Mouse (Mus musculus): Measurements from ENCODE around the gene Ppp4c. TPM values are rescaled to one million over a fixed set of nuclear protein-coding genes. Genes with fewer than 3 reads are reported as not detected.

The Ppp4c gene
- total RNA-seq, 2 experiments from 2014 or later, result 81.0 to 86.5 TPM

- DNase-seq, result peak; percentile 90 to 94
Measured at GRCm38 (mm10) chr7:126759050-126759671, 33.1 kb downstream of the Ppp4c start, which contains the start of gene Mapk3. TSS of gene Mapk3 (plus strand) at chr7:126759601.

GRCm38 (mm10) chr7:126758539-126758938 lies 33.8 kb downstream of the Ppp4c start:
- no peak for DNase-seq

GRCm38 (mm10) chr7:126754866-126755265 lies 37.4 kb downstream of the Ppp4c start:
- DNase-seq, result peak; percentile 78 to 86

GRCm38 (mm10) chr7:126749582-126750343 lies 42.5 kb downstream of the Ppp4c start:
- DNase-seq, result no peak

GRCm38 (mm10) chr7:126748824-126749223 lies 43.5 kb downstream of the Ppp4c start:
- no peak for DNase-seq

- no peak for DNase-seq
Measured at GRCm38 (mm10) chr7:126746798-126747197, 45.5 kb downstream of the Ppp4c start.

- DNase-seq, result no peak
Measured at GRCm38 (mm10) chr7:126746066-126746465, 46.2 kb downstream of the Ppp4c start.

GRCm38 (mm10) chr7:126741964-126742482 lies 50.3 kb downstream of the Ppp4c start:
- DNase-seq, result no peak

GRCm38 (mm10) chr7:126741452-126741851 lies 50.8 kb downstream of the Ppp4c start:
- no peak for DNase-seq

- no peak for DNase-seq
Measured at GRCm38 (mm10) chr7:126740977-126741376, 51.3 kb downstream of the Ppp4c start.

- no peak for DNase-seq
Measured at GRCm38 (mm10) chr7:126740132-126740735, 52.1 kb downstream of the Ppp4c start.

GRCm38 (mm10) chr7:126739551-126739950 lies 52.7 kb downstream of the Ppp4c start:
- DNase-seq, result no peak

GRCm38 (mm10) chr7:126736122-126736521 lies 56.2 kb downstream of the Ppp4c start:
- DNase-seq, result no peak

Other genes starting within 250 kb of the Ppp4c start
- gene Eif3c, start 226.1 kb downstream of the Ppp4c start, total RNA-seq (2021), result 100 to 1,000 TPM; 243 to 301 TPM
- 1 to 10 TPM; 1.5 TPM for gene Apobr, start 207.6 kb downstream of the Ppp4c start, total RNA-seq (2021)
- gene Cln3, start 206.7 kb downstream of the Ppp4c start, total RNA-seq (2021), result 10 to 100 TPM; 34.8 to 40.0 TPM
- not detected for gene Il27, start 197.6 kb downstream of the Ppp4c start, total RNA-seq (2021)
- 10 to 100 TPM; 20.8 to 27.0 TPM for gene Nupr1, start 161.6 kb downstream of the Ppp4c start, total RNA-seq (2021)
- gene Sgf29, start 143.2 kb downstream of the Ppp4c start, total RNA-seq (2021), result 10 to 100 TPM; 39.0 to 41.7 TPM
- 10 to 100 TPM; 34.1 to 52.7 TPM for gene Sult1a1, start 116.1 kb downstream of the Ppp4c start, total RNA-seq (2021)
- gene Bola2, start 97.1 kb downstream of the Ppp4c start, total RNA-seq (2021), result 10 to 100 TPM; 94.8 to 98.1 TPM
- 10 to 100 TPM in 1 of 2 experiments, 1 to 10 TPM in 1; 8.7 to 14.8 TPM for gene Slx1b, start 96.7 kb downstream of the Ppp4c start, total RNA-seq (2021)
- 10 to 100 TPM; 10.1 to 11.6 TPM for gene Coro1a, start 84.7 kb downstream of the Ppp4c start, total RNA-seq (2021)
- 100 to 1,000 TPM; 129 to 150 TPM for gene Mapk3, start 32.9 kb downstream of the Ppp4c start, total RNA-seq (2021)
- 1 to 10 TPM; 1.3 to 4.7 TPM for gene Gdpd3, start 26.2 kb downstream of the Ppp4c start, total RNA-seq (2021)
- 100 to 1,000 TPM in 1 of 2 experiments, 10 to 100 TPM in 1; 88.9 to 157 TPM for gene Ypel3, start 15.5 kb downstream of the Ppp4c start, total RNA-seq (2021)
- gene Tbx6, start 11.0 kb downstream of the Ppp4c start, total RNA-seq (2021), result under 1 TPM; 0.46 to 0.70 TPM
- 10 to 100 TPM; 15.3 to 21.2 TPM for gene Fam57b, start 5.2 kb upstream of the Ppp4c start, total RNA-seq (2021)
- gene 4930451I11Rik, start 39.1 kb upstream of the Ppp4c start, total RNA-seq (2021), result not detected
- under 1 TPM; 0.43 to 0.50 TPM for gene Doc2a, start 54.9 kb upstream of the Ppp4c start, total RNA-seq (2021)
- 10 to 100 TPM; 14.5 to 16.0 TPM for gene Hirip3, start 69.5 kb upstream of the Ppp4c start, total RNA-seq (2021)
- 10 to 100 TPM; 39.7 to 45.0 TPM for gene Ino80e, start 69.9 kb upstream of the Ppp4c start, total RNA-seq (2021)
- gene Taok2, start 92.2 kb upstream of the Ppp4c start, total RNA-seq (2021), result 10 to 100 TPM; 54.9 to 81.3 TPM
- gene Tmem219, start 130.4 kb upstream of the Ppp4c start, total RNA-seq (2021), result 10 to 100 TPM; 27.3 to 32.4 TPM
- gene Kctd13, start 136.4 kb upstream of the Ppp4c start, total RNA-seq (2021), result 10 to 100 TPM; 23.7 to 31.9 TPM
- gene Asphd1, start 157.1 kb upstream of the Ppp4c start, total RNA-seq (2021), result 1 to 10 TPM; 1.6 to 2.4 TPM
- gene Sez6l2, start 158.1 kb upstream of the Ppp4c start, total RNA-seq (2021), result 100 to 1,000 TPM in 1 of 2 experiments, 10 to 100 TPM in 1; 47.1 to 108 TPM
- 10 to 100 TPM; 85.1 to 93.1 TPM for gene Cdipt, start 183.4 kb upstream of the Ppp4c start, total RNA-seq (2021)
- under 1 TPM; 0.60 to 0.69 TPM for gene Cdiptos, start 183.6 kb upstream of the Ppp4c start, total RNA-seq (2021)
- gene Mvp, start 222.1 kb upstream of the Ppp4c start, total RNA-seq (2021), result 100 to 1,000 TPM; 102 to 129 TPM
- gene Pagr1b, start 224.0 kb upstream of the Ppp4c start, total RNA-seq (2021), result 1 to 10 TPM in 1 of 2 experiments, not detected in 1; 3.0 TPM
- 10 to 100 TPM in 1 of 2 experiments, 1 to 10 TPM in 1; 4.4 to 15.1 TPM for gene Pagr1a, start 224.9 kb upstream of the Ppp4c start, total RNA-seq (2021)
- gene Gm42742, start 228.6 kb upstream of the Ppp4c start, total RNA-seq (2021), result 10 to 100 TPM; 28.9 to 29.6 TPM
- gene Prrt2, start 228.7 kb upstream of the Ppp4c start, total RNA-seq (2021), result 1 to 10 TPM; 1.9 to 2.9 TPM
- gene Maz, start 234.5 kb upstream of the Ppp4c start, total RNA-seq (2021), result 100 to 1,000 TPM; 120 to 126 TPM
- gene Kif22, start 250.0 kb upstream of the Ppp4c start, total RNA-seq (2021), result 1 to 10 TPM; 5.7 to 6.8 TPM

All from adrenal gland, postnatal 36 days (tissue).